ENCODE assay signal across 9 mouse cellular contexts in genomic region chr11:97793165-97793564, GRCm38 (mm10). TPM values are rescaled to one million over a fixed set of nuclear protein-coding genes. Genes with fewer than 3 reads are reported as not detected.
DNase-seq lines count a peak whose midpoint lies in the region; ATAC-seq and TF ChIP-seq lines count a peak whose summit lies in the region.
"Had no signal": no experiment of that assay in that cellular context is flagged by ENCODE, and none has a peak within 500 bp of the region (broad histone marks: within the 10 kb centered on the region; RNA-seq: fewer than 3 reads in every experiment).

No protein-coding gene starts in this region.

- H3K9me3 ChIP-seq in liver, embryonic 14.5 days (ENCODE audit: control insufficient read depth, low read length) = no peaks in the 10 kb centered on the region
- no peaks in the 10 kb centered on the region for H3K9me3 ChIP-seq in liver, embryonic 12.5 days (replicated peaks)

- intact Hi-C loops in gastrocnemius, adult 2 months (cut with DNase I) = loop anchor here (2.0 kb wide), 1 partner anchor 90 kb away; no protein-coding TSS in a partner anchor

- no peaks in the 10 kb centered on the region for H3K36me3 ChIP-seq in liver, embryonic 14.5 days (replicated peaks; ENCODE audit: control insufficient read depth, insufficient read depth, low read depth)
- no peaks in the 10 kb centered on the region for H3K36me3 ChIP-seq in liver, embryonic 12.5 days

- no peaks in the 10 kb centered on the region; the same call in 1 of the 2 replicates for H3K27me3 ChIP-seq in liver, embryonic 14.5 days (ENCODE audit: control insufficient read depth, insufficient read depth, low read length)
- H3K27me3 ChIP-seq in liver, embryonic 12.5 days (replicated peaks) = no peaks in the 10 kb centered on the region

- ATAC-seq in liver, embryonic 14.5 days (ENCODE audit: insufficient read depth) = no peak
- no peak for ATAC-seq in liver, embryonic 12.5 days

- TF ChIP-seq EP300 in liver, embryonic 14.5 days (IDR thresholded peaks at IDR 0.05; ENCODE audit: low read depth) = no peak

- H3K4me2 ChIP-seq in liver, embryonic 14.5 days (ENCODE audit: low read depth) = no peak overlapping the region
- H3K4me2 ChIP-seq in liver, embryonic 12.5 days = no peak overlapping the region

- peak; percentile 84 for TF ChIP-seq CTCF in gastrocnemius, adult 2 months (IDR thresholded peaks at IDR 0.05)
- TF ChIP-seq CTCF in liver, embryonic 14.5 days (IDR thresholded peaks at IDR 0.05; ENCODE audit: low read depth) = peak; percentile 73

- no peak overlapping the region for H3K4me3 ChIP-seq in gastrocnemius, adult 2 months
- no peak overlapping the region for H3K4me3 ChIP-seq in liver, embryonic 14.5 days (ENCODE audit: insufficient read depth in 1 of 2, low read depth in 2 of 2, low read length in 2 of 2)
- H3K4me3 ChIP-seq in liver, embryonic 12.5 days = no peak overlapping the region

- DNase-seq in gastrocnemius, adult 2 months = no peak
- no peak for DNase-seq in gastrocnemius, adult 8-10 months (ENCODE audit: low spot score in 2 of 2)
- DNase-seq in liver, embryonic 14.5 days (ENCODE audit: low read depth in 3 of 3, low spot score in 3 of 3) = no peak
- DNase-seq in T-cell, adult 2 months (ENCODE audit: low spot score) = peak; percentile 73
- peak; percentile 76 for DNase-seq in lung, postnatal 10 days
- DNase-seq in frontal cortex, postnatal 25 days (ENCODE audit: low spot score in 2 of 2) = no peak
- DNase-seq in adrenal gland, postnatal 10 days = no peak

- H3K9ac ChIP-seq in liver, embryonic 14.5 days (replicated peaks) = no peak overlapping the region
- no peak overlapping the region for H3K9ac ChIP-seq in liver, embryonic 12.5 days

- no peak overlapping the region for H3K27ac ChIP-seq in gastrocnemius, adult 2 months
- H3K27ac ChIP-seq in liver, embryonic 14.5 days = no peak overlapping the region
- H3K27ac ChIP-seq in liver, embryonic 12.5 days = no peak overlapping the region

- WGBS in liver, embryonic 14.5 days (ENCODE audit: insufficient replicate concordance) = 3% methylated on average over 2 of the region's 2 CpGs
- WGBS in liver, embryonic 12.5 days (ENCODE audit: insufficient replicate concordance) = 3% methylated on average over 2 of the region's 2 CpGs

- H3K4me1 ChIP-seq in liver, embryonic 14.5 days (replicated peaks; ENCODE audit: control insufficient read depth in 2 of 2, insufficient read depth in 2 of 2, low read length in 1 of 2) = peaks cover 0 to 4% of the 10 kb centered on the region in 2 experiments; a peak in 2 of 4 replicates
- H3K4me1 ChIP-seq in liver, embryonic 12.5 days = peaks cover 16% of the 10 kb centered on the region

RNA-seq across cellular contexts. Expression of gene Lasp1, which starts 5.6 kb away (rescaled TPM):
- total RNA-seq in gastrocnemius, adult 2 months (2021) = 10 to 100 TPM; 10.0 to 16.8 TPM
- total RNA-seq in gastrocnemius, adult 8-10 months (2022) = 10 to 100 TPM in 2 of 4 experiments, 1 to 10 TPM in 2; 5.9 to 11.2 (median 9.0) TPM
- polyA plus RNA-seq in liver, embryonic 14.5 days (2012; rRNA removed) = 19.1 and 19.5 TPM in 2 replicates
- polyA plus RNA-seq in liver, embryonic 14.5 days (2014; fragmentation: Nextera tagmentation; extraction: Ambion mirVana) = 15.5 and 20.3 TPM in 2 replicates
- 36.9 and 37.6 TPM in 2 replicates for polyA plus RNA-seq in liver, embryonic 12.5 days (2016; fragmentation: Nextera tagmentation; extraction: Ambion mirVana)
- total RNA-seq in adrenal gland, postnatal 10 days (2021) = 100 to 1,000 TPM; 107 to 122 TPM

RNA-seq across cellular contexts. Expression of gene Rpl23, which starts 10.9 kb away (rescaled TPM):
- total RNA-seq in gastrocnemius, adult 2 months (2021) = 100 to 1,000 TPM; 385 to 521 TPM
- 100 to 1,000 TPM; 371 to 534 (median 431) TPM for total RNA-seq in gastrocnemius, adult 8-10 months (2022)
- 229 and 484 TPM in 2 replicates for polyA plus RNA-seq in liver, embryonic 14.5 days (2012; rRNA removed)
- 485 and 502 TPM in 2 replicates for polyA plus RNA-seq in liver, embryonic 14.5 days (2014; fragmentation: Nextera tagmentation; extraction: Ambion mirVana)
- 462 and 473 TPM in 2 replicates for polyA plus RNA-seq in liver, embryonic 12.5 days (2016; fragmentation: Nextera tagmentation; extraction: Ambion mirVana)
- total RNA-seq in adrenal gland, postnatal 10 days (2021) = 100 to 1,000 TPM; 958 to 975 TPM

RNA-seq across cellular contexts. Expression of gene 1700001P01Rik, which starts 17.4 kb away (rescaled TPM):
- total RNA-seq in gastrocnemius, adult 2 months (2021) = under 1 TPM; 0.39 to 0.56 TPM
- total RNA-seq in gastrocnemius, adult 8-10 months (2022) = not detected
- polyA plus RNA-seq in liver, embryonic 14.5 days (2012; rRNA removed) = 0.08 TPM in 1 of 2 replicates, not detected in the other
- polyA plus RNA-seq in liver, embryonic 14.5 days (2014; fragmentation: Nextera tagmentation; extraction: Ambion mirVana) = not detected in 2 replicates
- polyA plus RNA-seq in liver, embryonic 12.5 days (2016; fragmentation: Nextera tagmentation; extraction: Ambion mirVana) = not detected in 2 replicates
- total RNA-seq in adrenal gland, postnatal 10 days (2021) = under 1 TPM in 1 of 2 experiments, not detected in 1; 0.51 TPM
- total RNA-seq: adrenal gland, postnatal 36 days had no signal

RNA-seq across cellular contexts. Expression of gene Cwc25, which starts 26.8 kb away (rescaled TPM):
- total RNA-seq in gastrocnemius, adult 2 months (2021) = 1 to 10 TPM; 6.2 to 6.5 TPM
- total RNA-seq in gastrocnemius, adult 8-10 months (2022) = 1 to 10 TPM; 3.2 to 5.9 (median 4.7) TPM
- polyA plus RNA-seq in liver, embryonic 14.5 days (2012; rRNA removed) = 4.5 and 5.7 TPM in 2 replicates
- polyA plus RNA-seq in liver, embryonic 14.5 days (2014; fragmentation: Nextera tagmentation; extraction: Ambion mirVana) = 3.5 and 4.5 TPM in 2 replicates
- polyA plus RNA-seq in liver, embryonic 12.5 days (2016; fragmentation: Nextera tagmentation; extraction: Ambion mirVana) = 10.7 and 10.9 TPM in 2 replicates
- 10 to 100 TPM; 19.9 to 20.0 TPM for total RNA-seq in adrenal gland, postnatal 10 days (2021)

RNA-seq across cellular contexts. Expression of gene B230217C12Rik, which starts 47.4 kb away (rescaled TPM):
- total RNA-seq in gastrocnemius, adult 2 months (2021) = under 1 TPM; 0.23 to 0.50 TPM
- under 1 TPM; 0.19 to 0.51 (median 0.32) TPM for total RNA-seq in gastrocnemius, adult 8-10 months (2022)
- 0.60 and 0.81 TPM in 2 replicates for polyA plus RNA-seq in liver, embryonic 14.5 days (2012; rRNA removed)
- polyA plus RNA-seq in liver, embryonic 14.5 days (2014; fragmentation: Nextera tagmentation; extraction: Ambion mirVana) = 0.19 and 0.63 TPM in 2 replicates
- polyA plus RNA-seq in liver, embryonic 12.5 days (2016; fragmentation: Nextera tagmentation; extraction: Ambion mirVana) = 1.1 and 1.3 TPM in 2 replicates
- 1 to 10 TPM; 2.0 to 3.1 TPM for total RNA-seq in adrenal gland, postnatal 10 days (2021)

Comparison
In these comparisons a context has a peak if more than half of its experiments do, and no peak if none do; other contexts are left out.
1. DNase-seq: peak in T-cell, adult 2 months (single experiment) and lung, postnatal 10 days (single experiment); none in gastrocnemius, adult 2 months (single experiment), gastrocnemius, adult 8-10 months (0 of 2), liver, embryonic 14.5 days (0 of 3), frontal cortex, postnatal 25 days (0 of 2) and adrenal gland, postnatal 10 days (single experiment).
2. RNA of gene Lasp1, which starts 5.6 kb away (total RNA-seq): 107 to 122 TPM in adrenal gland, postnatal 10 days; 10.0 to 16.8 TPM in gastrocnemius, adult 2 months and 5.9 to 11.2 TPM in gastrocnemius, adult 8-10 months; every median in the first group is over 4 times any median in the second.